Mouse (Mus musculus) kidney, postnatal 0 days (tissue): ENCODE measurements around the gene 4930502E18Rik. TPM values are rescaled to one million over a fixed set of nuclear protein-coding genes. Genes with fewer than 3 reads are reported as not detected.
A peak's percentile ranks its signal among the peaks of the same experiment; 100 is the strongest.
"Not testable (repeated sequence)": the region's sequence is repeated elsewhere in the genome, so short reads cannot be mapped to it uniquely, and the experiment has no call there.

Source experiments
- ATAC-seq: fragments of 200-750 bp; cut with Nextera tagmentation; replicated peaks from 2 replicates; pipeline ENCODE4 v1.8.0; 2017; ENCODE audit warnings: low read depth, moderate number of reproducible peaks, moderate TSS enrichment, moderate library complexity; ENCODE audit not compliant: low FRiP score
- DNase-seq: peaks from one replicate; pipeline ENCODE4 v3.0.0-alpha.2; 2016; ENCODE audit warnings: low spot score
- H3K27ac ChIP-seq: fragments of 300-500 bp; sonication (generic); 2 replicates; pipeline ENCODE4 v1.5.1; 2014; ENCODE audit warnings: mild to moderate bottlenecking
- H3K27me3 ChIP-seq: fragments of 300-500 bp; sonication (generic); 2 replicates; pipeline ENCODE4 v1.6.1; 2014; ENCODE audit warnings: low read length, mixed read lengths; ENCODE audit not compliant: insufficient read depth
- H3K36me3 ChIP-seq: fragments of 300-500 bp; sonication (generic); 2 replicates; pipeline ENCODE4 v1.6.1; 2014; ENCODE audit warnings: low read length, mixed read lengths; ENCODE audit not compliant: insufficient read depth
- H3K4me1 ChIP-seq: fragments of 300-500 bp; sonication (generic); replicated peaks from 2 replicates; pipeline ENCODE4 v1.6.1; 2014; ENCODE audit warnings: antibody characterized with exemption, low read length, mixed read lengths; ENCODE audit not compliant: insufficient read depth
- H3K4me2 ChIP-seq: fragments of 300-500 bp; sonication (generic); 2 replicates; pipeline ENCODE4 v1.6.1; 2014; ENCODE audit warnings: mild to moderate bottlenecking, low read length, moderate library complexity, mixed read lengths
- H3K4me3 ChIP-seq: fragments of 300-500 bp; sonication (generic); replicated peaks from 2 replicates; pipeline ENCODE4 v1.5.1; 2014; ENCODE audit warnings: low read depth, low read length
- H3K9ac ChIP-seq: fragments of 300-500 bp; sonication (generic); 2 replicates; pipeline ENCODE4 v1.6.1; 2014; ENCODE audit warnings: low read depth, low read length
- H3K9me3 ChIP-seq: fragments of 300-500 bp; sonication (generic); replicated peaks from 2 replicates; pipeline ENCODE4 v1.6.1; 2016; ENCODE audit warnings: low read length, inconsistent platforms, mixed read lengths
- CTCF ChIP-seq: IDR thresholded peaks from 2 replicates; pipeline ENCODE4 v1.5.1; 2016; ENCODE audit warnings: antibody characterized with exemption, low read depth, mild to moderate bottlenecking, moderate library complexity
- WGBS: fragments of 180-500 bp; shearing (Covaris S2); extraction: QIAGEN DNeasy Blood & Tissue Kit; methylation state at CpG from one replicate; pipeline ENCODE4 v1.1.7; 2014; 5-methylcytosine and 5-hydroxymethylcytosine counted together
- polyA plus RNA-seq: library from polyadenylated mRNA; unstranded; fragments of >200 nt; fragmentation: Nextera tagmentation; extraction: Ambion mirVana; gene quantifications from 2 replicates; pipeline ENCODE4 v1.2.1, GENCODE M21; 2015

The 4930502E18Rik gene
- polyA plus RNA-seq, result 0.89 and 1.8 TPM in 2 replicates

DNA sequence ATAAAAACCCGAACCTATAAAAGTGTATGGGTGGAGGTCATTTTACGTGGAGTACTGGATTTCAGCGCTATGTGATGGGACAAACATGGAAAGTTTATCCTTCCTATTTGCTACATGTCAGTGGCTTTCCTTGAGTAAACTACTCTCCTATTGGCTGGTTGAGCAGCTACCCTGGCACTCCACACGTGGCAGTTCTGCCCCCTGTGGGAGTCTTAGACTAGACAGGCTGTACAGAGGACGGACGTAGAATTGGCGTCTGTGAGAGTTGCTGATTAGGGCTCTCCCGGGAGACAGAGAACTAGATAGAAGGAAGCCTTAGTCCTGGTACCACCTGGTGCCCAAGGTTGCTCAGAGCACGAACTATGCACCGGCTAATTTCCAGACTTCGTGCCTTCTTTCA lies at the start of gene 4930502E18Rik:
TSS of gene 4930502E18Rik (plus strand) at position 231 of the 400 bp plus-strand sequence.
- Histone ChIP-seq H3K36me3 (no peaks in the 10 kb centered on the region), H3K4me3 (no peak within 1 kb of the TSS), H3K9me3 (no peaks in the 10 kb centered on the region), H3K27me3 (no peaks in the 10 kb centered on the region), H3K9ac (no peak within 1 kb of the TSS), H3K4me1 (no peaks in the 10 kb centered on the region), H3K27ac (no peak within 1 kb of the TSS), H3K4me2 (no peak within 1 kb of the TSS)
- ATAC-seq (no peak), DNase-seq (no peak)
- 83% methylated on average over 11 of the region's 11 CpGs for WGBS
- no peak for TF ChIP-seq CTCF

GRCm38 (mm10) chrX:53676943-53677342 lies 47.7 kb upstream of the 4930502E18Rik start:
- not testable (repeated sequence) for H3K9ac ChIP-seq, H3K4me2 ChIP-seq, H3K27ac ChIP-seq, H3K27me3 ChIP-seq, DNase-seq, H3K9me3 ChIP-seq, H3K36me3 ChIP-seq, H3K4me1 ChIP-seq, ATAC-seq, H3K4me3 ChIP-seq
- peak; percentile 60 for TF ChIP-seq CTCF
- WGBS, result 5% methylated on average over 1 of the region's 2 CpGs

- 44% methylated on average over 2 of the region's 3 CpGs for WGBS
- H3K4me3 ChIP-seq, H3K36me3 ChIP-seq, H3K27me3 ChIP-seq, H3K4me2 ChIP-seq, H3K9me3 ChIP-seq, H3K4me1 ChIP-seq, H3K27ac ChIP-seq, DNase-seq, H3K9ac ChIP-seq: not testable (repeated sequence)
- ATAC-seq, result peak; percentile 83
Observed at GRCm38 (mm10) chrX:53682650-53683049, 42.0 kb upstream of the 4930502E18Rik start.

DNA sequence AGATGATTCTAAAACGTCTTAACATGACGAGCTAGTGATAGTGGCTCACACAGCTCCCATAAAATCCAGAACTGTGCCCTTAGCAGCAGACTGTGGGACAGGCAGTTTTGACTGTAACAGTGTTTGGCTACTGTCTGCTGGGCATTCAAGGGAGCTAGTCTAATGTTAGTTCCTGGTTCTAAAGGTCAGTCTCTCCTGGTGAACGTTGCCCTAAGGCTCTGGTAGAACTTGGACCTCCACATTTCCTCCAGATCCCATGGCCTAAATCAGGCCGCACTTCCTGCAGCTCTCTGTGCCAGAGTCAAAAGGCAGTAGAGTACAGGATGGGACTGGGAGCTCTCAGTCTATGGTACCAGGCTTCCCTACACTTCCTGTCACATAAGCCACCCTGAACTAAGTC lies 40.0 kb upstream of the 4930502E18Rik start:
- not testable (repeated sequence) for H3K4me1 ChIP-seq, H3K27ac ChIP-seq, H3K9ac ChIP-seq, ATAC-seq, DNase-seq, H3K4me2 ChIP-seq, H3K27me3 ChIP-seq, H3K9me3 ChIP-seq, H3K36me3 ChIP-seq, H3K4me3 ChIP-seq
- 62% methylated on average over 2 of the region's 4 CpGs for WGBS

DNA sequence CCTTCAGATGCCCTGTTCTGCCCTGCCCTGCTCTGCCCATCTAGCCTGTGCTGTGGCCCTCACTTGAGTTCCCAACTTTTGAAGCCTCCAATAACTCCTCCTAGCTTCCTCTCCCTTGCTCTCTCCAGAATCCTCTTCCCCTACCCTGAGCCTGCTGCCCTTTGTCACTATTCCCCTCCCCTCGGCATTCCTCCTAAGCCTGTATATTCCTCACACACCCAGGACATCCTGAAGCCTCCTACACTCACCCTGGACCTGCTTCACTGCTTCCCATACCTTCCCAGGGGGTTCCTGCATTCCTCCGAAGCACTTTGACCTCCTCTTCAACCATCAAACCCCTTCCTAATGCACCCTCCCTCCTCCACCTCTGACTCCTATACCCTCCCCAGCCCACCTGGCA lies 32.6 kb upstream of the 4930502E18Rik start:
- no peaks in the 10 kb centered on the region for H3K36me3 ChIP-seq
- H3K27ac ChIP-seq, result 0 out of 2 replicates have a peak overlapping the region, but pooled peaks have one; percentile 1
- no peaks in the 10 kb centered on the region for H3K4me1 ChIP-seq
- ATAC-seq (peak; percentile 69), DNase-seq (peak; percentile 18)
- no peaks in the 10 kb centered on the region for H3K27me3 ChIP-seq
- H3K4me3 ChIP-seq, result no peak overlapping the region
- no peak for TF ChIP-seq CTCF
- no peaks in the 10 kb centered on the region for H3K9me3 ChIP-seq
- 33% methylated on average over 2 of the region's 2 CpGs for WGBS
- H3K9ac ChIP-seq, result no peak overlapping the region
- H3K4me2 ChIP-seq, result no peak overlapping the region

DNA sequence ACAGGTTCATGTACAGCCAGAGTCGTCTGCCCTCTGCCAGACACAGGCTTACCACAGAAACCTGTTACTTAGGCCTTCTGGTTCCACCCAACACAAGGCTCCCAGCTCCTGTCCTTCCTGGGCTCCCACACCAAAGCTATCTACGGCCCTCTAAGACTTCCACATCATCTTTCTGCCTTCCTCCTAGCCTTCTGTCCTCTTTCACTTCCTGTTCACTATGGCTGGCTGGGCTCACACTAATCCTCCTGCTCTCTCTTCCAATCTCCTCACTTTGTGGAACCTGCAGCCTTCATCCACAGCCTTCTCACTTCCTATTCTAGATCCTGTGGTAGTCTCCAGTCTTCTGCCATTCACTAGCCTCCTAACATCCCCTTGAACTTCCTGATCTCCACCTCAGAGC lies 31.5 kb upstream of the 4930502E18Rik start:
- WGBS, result 68% methylated on average over 2 of the region's 2 CpGs
- H3K9ac ChIP-seq, result no peak overlapping the region
- H3K4me1 ChIP-seq, result no peaks in the 10 kb centered on the region
- no peaks in the 10 kb centered on the region for H3K27me3 ChIP-seq
- ATAC-seq (no peak), DNase-seq (no peak)
- no peak overlapping the region for H3K4me3 ChIP-seq
- TF ChIP-seq CTCF, result no peak
- H3K27ac ChIP-seq, result no peak overlapping the region
- no peaks in the 10 kb centered on the region for H3K36me3 ChIP-seq
- no peak overlapping the region for H3K4me2 ChIP-seq
- H3K9me3 ChIP-seq, result no peaks in the 10 kb centered on the region

- Histone ChIP-seq H3K36me3 (no peaks in the 10 kb centered on the region), H3K9ac (no peak overlapping the region), H3K27ac (no peak overlapping the region), H3K4me1 (no peaks in the 10 kb centered on the region), H3K9me3 (no peaks in the 10 kb centered on the region), H3K27me3 (no peaks in the 10 kb centered on the region), H3K4me3 (no peak overlapping the region), H3K4me2 (no peak overlapping the region)
- DNase-seq, result no peak
- peak; percentile 71; the same call in 1 of the 2 replicates for ATAC-seq
- 76% methylated on average over 9 of the region's 9 CpGs for WGBS
- no peak for TF ChIP-seq CTCF
Observed at GRCm38 (mm10) chrX:53694008-53694777, 30.4 kb upstream of the 4930502E18Rik start.
